Mouse (Mus musculus): ENCODE data around the gene Baiap2l2.

Gene Baiap2l2

DNA sequence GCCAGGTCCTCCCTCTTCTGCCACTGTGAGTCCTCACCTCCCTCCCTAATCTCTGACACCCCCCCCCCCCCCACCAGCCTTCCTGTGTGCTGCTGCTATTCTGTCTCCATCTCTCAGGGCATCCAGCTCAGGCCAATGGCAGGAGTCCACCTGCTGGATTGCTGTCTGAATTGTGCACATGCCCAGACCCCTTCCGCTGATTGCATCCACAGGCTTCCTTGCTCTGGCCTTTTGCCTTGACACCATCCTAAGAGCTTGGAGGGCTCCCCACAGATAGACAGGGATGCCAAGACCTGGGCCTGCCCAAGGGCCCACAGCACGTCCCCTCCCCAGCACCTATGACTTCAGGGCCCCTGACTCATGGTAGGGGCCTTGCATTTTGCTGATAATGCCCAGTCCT lies 75.0 kb downstream of the Baiap2l2 start:
- DNase-seq: no peak

DNA sequence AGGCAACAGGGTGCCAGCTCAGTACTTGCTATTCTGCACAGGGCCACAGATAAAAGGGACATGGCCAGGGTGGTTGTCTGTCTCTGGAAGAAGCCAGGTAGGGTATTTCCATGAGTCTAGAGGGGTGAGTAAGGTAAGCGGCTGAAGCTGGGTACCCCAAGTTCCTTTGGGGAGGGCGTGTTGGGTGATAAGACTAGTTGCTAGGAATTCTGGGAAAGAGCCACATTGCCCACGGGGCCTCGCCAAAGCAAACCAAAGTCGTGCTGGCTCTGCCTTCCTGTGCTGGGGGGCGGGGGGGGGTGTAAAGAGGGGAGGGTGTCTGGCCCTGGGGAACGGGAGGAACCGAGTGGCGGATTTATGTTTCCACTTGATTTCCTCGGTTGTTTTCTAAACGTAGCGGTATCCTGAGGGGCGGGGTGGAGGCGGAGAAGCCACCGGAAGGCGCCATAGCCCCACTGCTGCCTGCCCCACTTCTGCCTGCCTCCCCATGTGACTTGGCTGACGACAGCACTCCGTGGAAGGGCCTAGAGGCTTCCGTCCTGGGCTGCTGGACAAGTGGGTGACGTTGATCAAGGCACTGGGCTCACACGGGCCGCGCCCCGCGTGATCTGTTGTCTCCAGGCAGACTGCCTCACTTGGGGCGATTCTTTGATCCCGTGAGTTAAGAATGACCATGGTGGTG lies 76.4 kb downstream of the Baiap2l2 start:
- DNase-seq: peak; percentile 75

DNA sequence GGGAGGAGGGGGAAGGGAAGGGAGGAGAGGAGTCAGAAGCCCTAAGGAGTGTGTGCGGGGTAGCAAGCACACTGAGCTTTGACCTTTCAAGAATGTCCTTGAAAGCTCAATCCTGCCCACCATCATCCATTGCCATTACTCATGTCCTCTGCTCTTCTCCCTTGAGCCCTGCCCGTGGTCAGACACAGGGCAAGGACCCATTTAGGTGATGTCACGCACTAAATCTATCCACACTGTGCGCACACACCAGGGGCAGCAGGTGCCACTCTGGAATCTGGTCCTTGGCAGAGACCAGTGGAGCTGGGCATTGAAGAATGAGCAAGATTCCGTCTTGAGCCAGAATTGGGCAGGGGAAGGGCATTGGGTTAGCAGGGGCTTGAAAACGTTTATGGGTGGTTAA lies 77.1 kb downstream of the Baiap2l2 start:
- no peak for DNase-seq
